Mouse (Mus musculus) retina, postnatal 7 days (tissue): ENCODE data around the gene Gm21828.
"Not testable (repeated sequence)": the region's sequence is repeated elsewhere in the genome, so short reads cannot be mapped to it uniquely, and the experiment has no call there.

Experiments used
- DNase-seq: peaks from one replicate; pipeline ENCODE4 v3.0.0-alpha.2; 2012; ENCODE audit warnings: low read depth, low spot score

Gene Gm21828

GRCm38 (mm10) chrY:13223828-13224227 is at the start of gene Gm21828:
TSS of gene Gm21828 (minus strand) at chrY:13223928.
- not testable (repeated sequence) for DNase-seq

GRCm38 (mm10) chrY:13252091-13252490 is 28.4 kb upstream of the Gm21828 start, which contains the start of the genes Gm21440 and Gm21454:
TSS of gene Gm21440 (plus strand) at chrY:13252391.
TSS of gene Gm21454 (plus strand) at chrY:13252442.
- not testable (repeated sequence) for DNase-seq
